Mouse (Mus musculus) kidney, postnatal 10 days (tissue): Measurements from ENCODE around the gene Sox5.
"Not testable (repeated sequence)": the region's sequence is repeated elsewhere in the genome, so short reads cannot be mapped to it uniquely, and the experiment has no call there.

Experiments
- DNase-seq: peaks from one replicate; pipeline ENCODE4 v3.0.0; 2021; ENCODE audit warnings: mixed read lengths

The Sox5 gene

DNA sequence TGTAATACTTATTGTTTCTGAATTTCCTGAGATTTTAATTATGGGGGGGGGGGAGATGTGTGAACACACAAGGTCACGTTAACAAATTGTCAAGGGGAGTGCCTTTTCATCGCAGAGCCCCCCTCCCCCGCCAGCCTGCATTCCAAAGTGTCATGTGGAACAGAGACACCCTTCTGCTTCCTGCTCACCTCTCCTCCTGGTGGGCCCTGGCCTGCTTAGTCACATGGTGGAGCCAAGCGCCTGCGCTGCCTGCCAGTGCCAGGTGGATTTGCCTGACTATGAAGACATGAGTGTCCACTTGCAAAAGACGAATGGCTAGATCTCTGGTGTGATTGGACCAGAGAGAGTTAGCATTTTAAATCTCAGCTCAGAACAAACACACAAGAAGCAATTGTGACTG is 462.1 kb downstream of the Sox5 start:
- no peak for DNase-seq

DNA sequence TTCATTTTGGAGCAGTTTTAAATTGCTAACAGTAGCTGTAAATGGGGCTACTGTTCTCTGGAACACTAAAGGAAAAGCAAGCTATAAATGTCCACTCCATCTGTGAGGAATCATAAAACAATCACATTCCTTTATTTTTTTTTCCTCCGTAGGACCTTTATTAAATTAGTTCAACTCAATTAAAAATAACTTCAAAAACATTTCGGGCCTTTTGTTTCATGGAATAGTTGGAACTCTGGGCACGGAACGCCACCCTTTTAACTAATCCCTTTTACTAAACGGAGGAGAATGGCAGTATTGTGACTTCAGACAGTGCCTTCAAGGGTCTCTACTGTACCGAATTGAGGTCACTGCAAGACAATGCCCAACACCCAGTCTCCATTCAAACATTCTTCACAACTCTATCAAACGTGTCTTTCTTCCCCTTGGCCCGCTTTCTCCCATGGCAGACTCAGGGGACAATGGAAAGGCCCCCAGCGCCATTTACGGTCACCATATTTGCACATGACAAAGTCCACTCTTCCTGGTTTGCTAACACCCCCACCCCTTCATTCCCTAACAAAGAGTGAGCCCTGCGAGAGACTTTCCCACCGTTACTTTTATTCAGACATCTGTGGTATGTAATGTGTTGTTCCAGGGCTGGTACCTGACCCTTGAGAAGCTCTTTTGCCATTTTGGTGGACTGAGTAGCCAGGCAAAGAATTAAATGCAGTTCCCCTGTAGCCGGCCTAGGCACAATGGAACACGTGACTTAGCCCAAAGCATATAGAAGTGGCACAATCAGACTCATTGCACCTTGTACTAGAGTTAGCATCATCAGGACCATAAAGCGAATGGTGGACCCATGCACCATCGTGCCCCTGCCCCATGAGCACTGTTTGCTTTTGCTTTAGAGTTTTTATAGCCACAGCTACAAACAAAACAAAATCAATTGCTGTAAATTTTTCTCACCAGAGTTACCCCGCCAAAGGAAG is 468.7 kb downstream of the Sox5 start:
- no peak for DNase-seq

DNA sequence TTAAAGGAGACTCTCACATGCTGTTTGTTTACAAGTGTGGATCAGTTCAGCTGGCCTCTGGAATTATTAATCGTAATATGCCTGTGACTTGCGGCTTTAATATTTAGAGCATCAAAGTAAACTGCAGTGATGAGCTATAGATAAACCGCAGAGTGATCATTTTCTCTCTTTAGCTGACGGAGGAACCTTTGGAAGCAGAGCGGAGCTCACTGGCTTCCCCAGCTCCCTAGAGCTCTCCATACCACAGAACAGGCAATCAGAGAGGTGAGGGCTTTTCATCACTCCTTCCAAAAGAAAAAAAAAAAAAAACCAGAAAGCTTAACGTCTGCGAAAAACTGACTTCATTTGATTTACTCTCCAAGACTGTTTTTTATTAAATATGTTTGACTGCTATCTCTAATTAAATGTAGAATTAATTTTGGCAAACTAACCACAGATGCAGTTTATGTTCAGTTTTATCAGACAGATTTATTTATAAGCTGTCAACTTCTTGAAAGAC is 469.4 kb downstream of the Sox5 start:
- DNase-seq = no peak

DNA sequence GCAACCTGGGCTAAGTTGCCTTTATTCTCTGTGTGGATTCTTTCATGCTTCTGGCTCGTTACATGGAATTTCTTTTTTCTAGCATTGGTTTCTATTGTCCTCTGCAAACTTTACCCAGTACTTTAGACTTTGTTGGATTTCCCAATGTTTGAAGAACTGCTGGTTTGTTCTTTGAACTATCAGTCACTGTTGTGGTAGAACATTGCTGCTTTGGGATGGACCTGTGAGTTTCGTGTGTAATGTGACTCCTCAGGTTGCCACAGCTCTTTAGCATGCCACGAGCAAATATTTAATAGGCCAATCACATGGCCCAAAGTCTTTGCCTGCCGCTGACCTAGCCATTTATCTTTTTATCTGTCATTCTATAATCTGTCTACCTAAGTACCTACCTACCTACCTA is 470.0 kb downstream of the Sox5 start:
- no peak for DNase-seq

DNA sequence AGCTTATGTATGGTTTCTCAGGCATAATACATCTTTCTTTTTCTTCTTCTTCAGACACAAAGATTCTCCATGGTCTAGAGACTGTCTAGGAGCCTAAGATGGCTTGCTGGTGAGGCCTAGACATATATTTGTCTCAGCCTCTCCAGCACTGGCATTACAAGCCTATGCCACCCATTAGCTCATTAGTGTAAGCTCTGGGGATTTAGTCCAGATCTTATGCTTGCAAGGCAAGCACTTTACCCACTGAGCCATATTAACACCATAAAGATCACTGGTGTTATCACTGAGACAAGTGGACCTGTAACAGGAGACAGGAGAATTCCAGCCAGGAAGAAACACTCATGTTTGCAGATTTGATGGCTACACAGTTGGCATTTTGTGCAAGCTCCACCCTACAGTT is 472.6 kb downstream of the Sox5 start:
- DNase-seq = no peak

DNA sequence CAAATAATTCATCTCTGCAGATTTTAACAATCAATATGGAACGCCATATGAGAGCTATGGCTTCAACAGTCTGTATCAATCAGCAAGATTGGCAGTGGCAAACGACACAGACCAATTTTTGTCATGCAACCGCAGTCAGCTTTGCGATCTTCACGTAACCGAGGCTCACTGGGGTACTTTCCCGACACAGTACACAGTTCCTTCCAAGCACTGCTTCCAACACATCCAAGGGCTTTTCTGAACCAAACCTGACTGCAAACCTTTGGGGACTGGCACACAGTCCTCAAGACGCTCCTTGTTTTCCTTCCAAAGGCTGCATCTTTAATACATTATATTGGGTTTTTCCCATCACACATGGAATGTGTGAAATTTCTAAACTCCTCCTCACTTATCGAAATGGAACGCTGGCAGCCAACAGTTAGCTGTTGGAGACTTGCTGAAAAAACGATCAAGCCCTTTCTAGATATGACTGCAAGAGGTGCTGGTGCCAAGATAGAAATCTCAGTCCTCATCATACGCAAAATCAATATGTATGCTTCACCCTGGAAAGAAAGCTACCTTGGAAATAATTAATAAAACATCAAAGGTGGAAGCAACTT is 474.1 kb downstream of the Sox5 start:
- DNase-seq = no peak

DNA sequence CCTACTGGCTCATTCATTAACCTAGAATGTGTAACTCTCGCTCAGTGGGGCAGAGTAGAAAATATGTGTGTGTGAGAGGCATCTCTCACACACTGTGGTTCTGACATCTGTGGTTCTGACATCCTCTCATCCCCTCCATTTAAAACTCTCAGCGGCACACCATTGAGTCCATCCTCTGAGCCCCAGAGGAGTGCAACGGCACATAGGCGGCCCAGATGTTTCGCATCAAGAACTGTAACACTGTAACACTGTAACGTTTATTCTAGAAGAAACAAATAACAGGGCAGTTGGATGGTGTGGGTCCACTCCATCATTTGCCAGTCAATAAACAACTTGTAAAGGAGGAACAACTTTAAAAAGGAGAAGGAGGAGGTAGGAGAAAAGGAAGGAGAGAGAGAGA is 479.0 kb downstream of the Sox5 start:
- no peak for DNase-seq

DNA sequence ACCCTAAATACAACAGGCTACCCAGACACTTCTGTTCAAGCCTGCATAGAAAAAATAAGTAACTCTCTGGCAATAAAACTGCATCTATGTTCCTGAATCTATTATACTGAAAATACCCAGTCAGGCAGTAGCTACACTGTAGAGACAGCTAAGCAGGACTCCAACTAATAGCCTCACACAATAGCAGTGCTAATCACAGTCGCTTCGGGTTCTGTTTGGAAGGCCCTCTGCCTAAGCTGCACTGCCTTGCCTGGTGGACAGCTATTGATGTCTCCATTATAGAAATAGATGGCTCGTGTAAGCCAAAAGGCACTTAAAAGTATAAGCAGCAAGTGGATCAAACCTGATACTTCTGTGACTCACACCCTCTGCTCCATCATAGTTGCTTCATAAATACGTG is 480.7 kb downstream of the Sox5 start:
- DNase-seq = no peak

DNA sequence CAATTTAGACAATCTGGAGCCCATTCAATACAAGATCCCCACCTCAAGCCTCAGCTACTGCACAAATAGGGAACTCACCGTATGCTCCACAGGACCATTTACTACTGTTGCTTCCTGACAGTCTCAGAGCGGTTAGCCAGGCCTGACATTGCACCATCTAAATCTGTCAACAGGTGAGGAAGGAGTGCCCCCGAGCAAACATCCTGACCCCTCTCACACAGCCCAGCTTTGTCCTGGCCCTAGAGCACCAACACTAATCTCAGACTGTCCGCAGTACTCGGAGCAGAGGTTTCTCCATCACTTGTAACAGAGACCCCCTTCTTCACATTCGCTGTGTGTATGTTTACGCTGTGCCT is 482.3 kb downstream of the Sox5 start:
- no peak for DNase-seq

DNA sequence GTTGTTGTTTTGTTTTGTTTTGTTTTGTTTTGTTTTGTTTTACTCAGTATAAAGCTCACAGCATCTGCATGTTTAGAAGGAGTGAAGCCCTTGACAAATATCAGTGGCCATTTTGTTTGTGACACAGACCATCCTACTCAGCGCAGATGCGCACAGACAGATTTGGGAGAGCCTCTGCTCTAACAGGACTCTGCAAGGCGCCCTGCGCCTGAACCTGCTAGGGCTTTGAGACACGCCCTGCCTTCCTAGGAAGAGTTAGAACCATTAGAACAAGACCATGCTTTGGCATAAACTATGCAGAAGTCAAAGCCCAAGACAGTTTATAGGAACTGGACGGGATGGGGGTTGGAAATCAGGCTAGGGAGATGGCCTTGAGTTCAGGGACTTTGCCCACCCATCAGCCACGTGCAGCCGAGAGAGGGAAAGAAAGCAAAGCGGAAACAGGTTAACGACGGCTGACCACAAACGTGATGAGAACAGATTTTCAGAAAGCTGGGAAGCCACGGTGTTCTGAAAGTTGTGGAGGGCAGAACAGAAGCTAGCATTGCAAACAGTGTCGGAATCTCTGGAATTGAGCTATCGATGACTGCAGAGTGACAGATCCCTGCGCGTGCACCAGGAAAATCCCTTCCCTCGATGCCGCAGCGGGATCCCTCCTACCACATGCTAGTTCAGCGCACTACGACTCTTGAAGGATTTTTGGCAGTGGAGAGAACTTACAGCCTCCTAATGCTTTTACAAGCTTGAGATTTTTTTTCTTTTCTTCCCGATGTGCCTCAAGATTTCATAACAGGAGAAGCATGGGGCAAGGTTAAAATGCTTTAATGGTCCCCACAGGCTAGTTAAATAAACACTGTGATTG is 482.9 kb downstream of the Sox5 start:
- no peak for DNase-seq

DNA sequence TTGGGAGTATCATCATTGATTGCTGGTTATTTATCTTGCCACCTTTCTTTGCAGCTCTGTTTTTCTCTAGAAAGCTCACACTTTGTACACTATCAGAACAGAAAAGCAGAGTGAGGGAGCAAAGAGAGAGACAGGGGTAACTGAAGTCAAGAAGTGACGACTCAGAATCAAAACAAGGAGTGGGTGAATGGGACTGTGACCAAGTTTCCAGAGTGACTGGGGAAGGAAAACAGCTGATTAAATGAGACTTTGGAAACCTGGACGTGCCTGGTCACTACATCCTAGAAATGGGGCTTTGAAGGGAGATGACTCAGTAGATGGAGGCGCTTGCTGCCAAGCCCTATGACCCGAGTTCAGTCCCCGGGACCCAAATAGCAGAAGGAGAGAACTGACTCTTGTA is 483.9 kb downstream of the Sox5 start:
- DNase-seq = no peak

DNA sequence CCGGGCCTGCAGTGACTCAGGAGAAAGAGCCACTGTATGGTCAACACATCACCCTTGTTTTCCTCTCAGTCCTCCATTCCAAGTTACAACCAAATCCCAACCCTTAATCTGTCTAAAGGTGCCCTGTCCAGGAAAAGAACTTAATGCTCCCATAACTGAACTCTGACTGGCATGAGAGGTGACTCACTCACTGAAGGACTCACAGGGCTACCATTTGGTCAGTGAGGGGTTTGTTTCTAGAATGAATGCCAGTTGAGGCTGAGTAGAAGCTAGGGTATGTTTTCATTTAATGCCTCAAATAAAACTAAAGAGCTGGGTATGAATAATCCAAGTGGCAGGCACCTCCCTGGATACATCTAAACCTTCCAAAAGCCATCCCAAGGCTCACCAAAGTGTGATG is 484.6 kb downstream of the Sox5 start:
- no peak for DNase-seq

DNA sequence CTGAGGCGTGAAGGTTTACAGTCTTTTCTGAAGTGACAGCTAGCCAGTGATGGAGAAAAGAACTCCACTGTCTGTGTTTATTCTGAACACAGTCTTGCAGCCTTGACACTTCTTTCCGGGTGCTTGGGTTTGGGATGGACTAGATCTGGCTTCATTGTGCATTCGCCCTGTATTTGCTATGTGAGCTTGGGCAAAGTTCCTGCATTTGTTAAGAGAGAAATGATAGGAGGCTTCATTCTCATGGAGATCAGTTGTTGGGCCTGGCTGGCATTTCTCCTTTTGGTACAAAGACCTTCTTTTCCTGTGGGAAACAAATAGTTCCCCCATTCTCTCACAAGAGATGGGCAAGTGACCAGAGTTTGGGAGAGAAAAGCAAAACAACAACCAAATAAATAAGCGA is 490.3 kb downstream of the Sox5 start:
- DNase-seq = no peak

DNA sequence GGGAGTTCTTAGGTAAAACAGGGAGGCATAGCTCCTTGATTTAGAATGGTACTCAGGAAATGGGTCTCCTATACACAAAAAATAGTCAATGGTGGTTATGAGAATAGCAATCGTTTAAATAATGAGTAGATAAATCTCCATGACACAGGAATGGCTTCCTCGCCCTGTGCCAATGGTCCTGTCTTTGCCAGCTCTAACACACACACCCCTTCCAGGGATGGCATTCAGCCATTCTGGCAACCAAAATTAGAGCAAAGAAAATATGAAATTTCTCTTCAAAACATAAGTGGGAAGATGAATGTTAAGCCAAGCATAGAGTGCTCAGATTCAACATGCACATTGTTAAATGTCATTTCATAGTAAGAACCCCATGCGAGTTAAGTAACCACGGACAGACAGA is 495.7 kb downstream of the Sox5 start:
- no peak for DNase-seq

DNA sequence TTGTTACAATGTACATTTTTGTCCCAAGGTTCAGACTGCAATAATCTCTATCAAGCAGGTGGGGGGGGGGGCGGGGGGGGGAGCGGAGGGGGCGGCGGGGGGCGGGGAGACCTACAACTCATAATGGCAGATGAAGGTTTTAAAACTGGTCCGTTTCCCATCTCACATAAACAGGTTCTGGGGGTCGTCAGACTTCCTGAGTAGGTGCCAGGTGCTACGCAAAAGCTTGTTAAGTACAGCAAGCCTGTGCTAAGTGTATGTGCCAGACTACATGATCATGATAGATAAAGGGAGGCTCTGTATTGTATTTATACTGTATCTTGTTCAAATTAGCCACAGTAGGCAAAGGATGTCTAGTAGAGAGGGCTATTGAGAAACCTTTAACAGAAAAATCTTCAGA is 498.6 kb downstream of the Sox5 start:
- DNase-seq = no peak

DNA sequence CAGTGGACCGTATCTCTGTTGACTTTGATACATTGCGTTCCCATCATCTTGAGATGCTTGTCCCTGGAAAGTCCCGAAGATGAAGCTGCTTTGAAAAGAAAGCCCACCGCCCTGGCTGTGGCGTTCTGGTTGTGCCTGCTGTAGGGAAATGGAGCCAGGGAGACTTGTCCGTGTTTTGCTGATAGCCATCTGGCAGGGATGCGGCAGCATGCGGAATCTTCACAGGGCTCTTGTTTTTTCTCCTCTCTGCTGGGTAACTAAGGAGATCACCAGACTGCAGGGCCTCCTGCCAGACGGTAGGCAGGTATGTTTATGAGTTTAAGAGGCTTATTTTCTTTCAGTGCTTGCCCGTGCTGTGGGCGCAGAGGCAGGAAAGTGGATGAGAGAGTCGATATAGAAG is 499.0 kb downstream of the Sox5 start:
- DNase-seq = no peak

DNA sequence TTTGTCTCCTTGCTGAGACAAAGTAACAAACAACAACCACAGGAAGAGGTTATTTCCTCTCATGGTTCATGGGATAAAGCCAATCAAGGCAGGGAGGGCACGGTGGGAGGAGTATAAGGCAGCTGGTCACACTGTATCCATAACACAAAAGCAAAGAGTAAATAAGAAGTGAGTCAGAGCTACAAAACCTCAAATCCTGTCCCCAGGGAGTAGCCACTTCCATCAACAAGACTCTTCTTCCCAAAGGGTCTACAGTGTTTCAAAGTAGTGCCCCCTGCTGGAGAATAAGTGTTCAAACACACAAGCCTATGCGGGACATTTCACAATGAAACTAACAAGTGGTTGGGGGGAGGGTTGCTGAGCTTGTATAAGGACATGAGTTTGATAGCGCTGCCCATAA is 500.1 kb downstream of the Sox5 start:
- DNase-seq = no peak

DNA sequence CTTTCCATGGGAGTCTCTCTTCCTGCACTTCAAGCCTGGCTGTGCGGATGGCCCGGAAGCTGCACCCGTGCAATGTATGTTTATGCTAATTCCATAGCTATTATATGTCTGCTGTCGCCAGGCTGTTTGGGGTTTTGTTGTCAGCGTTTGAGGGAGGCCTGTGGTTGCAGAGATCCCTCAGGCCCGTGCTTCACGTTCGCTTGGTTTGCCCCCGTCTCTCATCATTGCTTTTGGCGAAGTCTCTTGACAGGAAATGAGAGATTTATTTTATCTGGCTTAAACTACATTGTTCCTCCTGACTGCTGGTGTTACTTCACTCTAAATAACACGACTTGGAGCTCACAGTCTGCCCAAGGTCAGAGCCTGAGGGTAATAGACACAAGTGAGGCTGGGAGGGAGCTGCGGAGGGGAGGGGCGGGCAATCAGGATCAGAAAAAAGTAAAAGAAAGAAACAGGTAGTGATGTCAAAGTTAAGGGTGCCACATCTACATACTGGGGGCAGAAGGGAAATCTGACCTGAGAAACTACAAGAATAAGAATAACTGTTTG is 503.2 kb downstream of the Sox5 start:
- DNase-seq = no peak

DNA sequence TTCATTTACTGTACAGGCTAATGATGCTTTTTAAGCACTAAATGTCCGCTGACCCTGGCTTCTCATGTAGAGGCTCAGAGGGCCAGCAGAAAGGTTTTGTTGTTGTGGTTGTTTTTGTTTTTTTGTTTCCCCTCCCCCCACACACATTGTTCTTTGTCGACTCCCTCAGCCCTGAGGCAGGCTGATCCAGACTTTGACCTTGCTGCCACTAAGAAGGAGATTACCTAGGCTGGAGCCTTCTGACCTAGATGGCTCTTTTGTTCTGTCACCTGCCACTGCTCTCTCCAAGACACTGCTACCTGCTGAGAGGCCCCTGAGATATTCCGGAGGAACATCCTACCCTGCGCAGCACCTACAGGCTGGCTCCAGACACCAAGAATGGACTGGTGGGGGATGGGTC is 508.4 kb downstream of the Sox5 start:
- not testable (repeated sequence) for DNase-seq

DNA sequence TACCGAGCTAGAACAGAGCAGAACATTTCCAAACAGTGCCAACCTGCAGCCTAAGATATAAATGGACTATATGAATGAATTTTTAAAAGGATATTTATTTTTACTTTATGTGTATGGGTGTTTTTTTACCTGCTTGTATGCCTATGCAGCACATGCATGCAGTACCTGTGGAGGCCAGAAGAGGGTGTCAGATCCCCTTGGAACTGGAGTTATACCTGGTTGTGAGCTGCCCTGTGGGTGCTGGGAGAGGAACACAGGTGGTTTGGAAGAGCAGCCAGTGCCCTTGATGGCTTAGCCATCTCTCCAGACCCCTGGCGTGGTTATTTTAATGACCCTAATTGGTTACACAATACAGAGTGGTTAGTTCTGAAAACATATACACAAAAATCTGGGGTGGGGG is 510.5 kb downstream of the Sox5 start:
- peak; percentile 20 for DNase-seq

DNA sequence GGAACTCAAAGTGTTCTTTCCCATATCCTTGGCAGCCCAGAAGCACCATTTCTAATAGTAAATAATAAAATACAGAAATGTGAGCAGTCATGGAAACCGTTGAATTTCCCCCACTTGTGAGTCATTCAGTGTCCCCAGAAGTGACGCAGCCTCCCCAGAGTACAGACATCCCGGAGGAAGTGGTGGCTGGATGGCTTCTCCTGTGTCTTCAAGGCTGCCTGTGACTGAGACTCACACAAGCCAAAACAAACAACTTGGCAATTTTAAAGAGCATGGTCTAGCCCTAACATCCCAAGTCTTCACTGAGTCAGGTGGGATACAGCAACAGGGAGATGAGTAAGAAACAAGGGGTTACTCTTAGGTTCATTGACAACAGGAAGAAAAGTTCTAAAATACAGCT is 511.5 kb downstream of the Sox5 start:
- no peak for DNase-seq

DNA sequence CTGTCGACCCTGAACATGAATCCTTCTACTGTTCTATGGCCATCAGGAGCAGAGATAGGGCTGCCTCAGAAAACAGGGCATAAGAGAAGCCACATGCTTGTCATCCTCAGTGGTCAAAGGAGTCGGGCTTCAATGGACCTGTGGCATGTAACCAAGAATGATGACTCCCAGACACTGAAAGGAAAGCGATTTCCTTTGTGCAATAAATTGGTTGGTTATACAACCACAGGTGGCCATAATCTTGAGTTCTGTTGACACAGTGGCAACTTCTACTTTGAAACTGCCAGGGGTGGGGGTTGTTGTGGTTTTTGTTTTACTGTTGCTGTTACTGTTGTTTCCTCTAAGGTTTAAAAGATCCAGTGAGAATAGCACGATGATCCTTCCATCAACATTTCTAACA is 512.1 kb downstream of the Sox5 start:
- DNase-seq = no peak

DNA sequence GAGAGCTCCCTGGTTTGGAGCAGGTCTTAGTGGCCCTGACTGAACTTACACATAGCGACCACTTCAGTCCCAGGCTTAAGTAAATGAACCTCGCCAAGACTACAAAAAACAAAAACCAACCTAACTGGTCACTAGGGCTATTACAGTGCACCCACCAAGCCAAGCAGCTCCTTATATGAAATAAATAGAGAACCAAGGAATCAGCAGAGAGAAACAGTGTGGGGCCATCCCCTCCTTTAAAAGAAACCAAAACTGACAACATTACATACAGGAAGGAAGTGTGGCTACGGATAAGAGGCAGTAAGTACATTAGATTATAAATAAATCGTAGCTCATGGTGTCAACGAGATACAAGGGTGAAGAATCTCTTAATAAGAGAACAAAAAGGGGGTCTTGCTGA is 516.0 kb downstream of the Sox5 start:
- DNase-seq = no peak
